Mouse (Mus musculus): ENCODE results near the gene Zfp329. TPM values are rescaled to one million over a fixed set of nuclear protein-coding genes. Genes with fewer than 3 reads are reported as not detected.

Gene Zfp329
- polyA plus RNA-seq, 1 experiment from 2014 or later = 32.1 TPM

Other genes starting within 250 kb of the Zfp329 start
- 0.01 TPM in 1 of 2 replicates, not detected in the other for gene Vmn2r53, start 210.1 kb downstream of the Zfp329 start, polyA plus RNA-seq (2015; fragmentation: Nextera tagmentation; extraction: Ambion mirVana)
- not detected in 2 replicates for gene Vmn2r54, start 178.5 kb downstream of the Zfp329 start, polyA plus RNA-seq (2015; fragmentation: Nextera tagmentation; extraction: Ambion mirVana)
- gene Vmn2r55, start 133.9 kb downstream of the Zfp329 start, polyA plus RNA-seq (2015; fragmentation: Nextera tagmentation; extraction: Ambion mirVana) = not detected in 2 replicates
- not detected in 2 replicates for gene Vmn2r56, start 83.9 kb downstream of the Zfp329 start, polyA plus RNA-seq (2015; fragmentation: Nextera tagmentation; extraction: Ambion mirVana)
- gene Zscan18, start 15.2 kb downstream of the Zfp329 start, polyA plus RNA-seq (2015; fragmentation: Nextera tagmentation; extraction: Ambion mirVana) = 27.9 and 30.9 TPM in 2 replicates
- gene Zfp110, start 15.9 kb upstream of the Zfp329 start, polyA plus RNA-seq (2015; fragmentation: Nextera tagmentation; extraction: Ambion mirVana) = 42.0 and 43.0 TPM in 2 replicates
- gene Zfp128, start 62.3 kb upstream of the Zfp329 start, polyA plus RNA-seq (2015; fragmentation: Nextera tagmentation; extraction: Ambion mirVana) = 9.0 and 10.2 TPM in 2 replicates
- 13.8 and 15.0 TPM in 2 replicates for gene Zscan22, start 79.0 kb upstream of the Zfp329 start, polyA plus RNA-seq (2015; fragmentation: Nextera tagmentation; extraction: Ambion mirVana)
- 660 and 678 TPM in 2 replicates for gene Rps5, start 103.4 kb upstream of the Zfp329 start, polyA plus RNA-seq (2015; fragmentation: Nextera tagmentation; extraction: Ambion mirVana)
- gene Rnf225, start 108.6 kb upstream of the Zfp329 start, polyA plus RNA-seq (2015; fragmentation: Nextera tagmentation; extraction: Ambion mirVana) = 0.65 and 0.67 TPM in 2 replicates
- 16.8 and 17.4 TPM in 2 replicates for gene Zfp324, start 147.0 kb upstream of the Zfp329 start, polyA plus RNA-seq (2015; fragmentation: Nextera tagmentation; extraction: Ambion mirVana)
- gene Zfp446, start 159.0 kb upstream of the Zfp329 start, polyA plus RNA-seq (2015; fragmentation: Nextera tagmentation; extraction: Ambion mirVana) = 11.8 and 13.0 TPM in 2 replicates
- gene Slc27a5, start 179.3 kb upstream of the Zfp329 start, polyA plus RNA-seq (2015; fragmentation: Nextera tagmentation; extraction: Ambion mirVana) = 0.21 and 0.75 TPM in 2 replicates
- gene Trim28, start 180.3 kb upstream of the Zfp329 start, polyA plus RNA-seq (2015; fragmentation: Nextera tagmentation; extraction: Ambion mirVana) = 230 and 237 TPM in 2 replicates
- 43.0 and 44.1 TPM in 2 replicates for gene Zbtb45, start 191.2 kb upstream of the Zfp329 start, polyA plus RNA-seq (2015; fragmentation: Nextera tagmentation; extraction: Ambion mirVana)
- gene Chmp2a, start 215.9 kb upstream of the Zfp329 start, polyA plus RNA-seq (2015; fragmentation: Nextera tagmentation; extraction: Ambion mirVana) = 170 and 175 TPM in 2 replicates
- 66.8 and 67.7 TPM in 2 replicates for gene Ube2m, start 219.4 kb upstream of the Zfp329 start, polyA plus RNA-seq (2015; fragmentation: Nextera tagmentation; extraction: Ambion mirVana)
- 6.7 and 10.6 TPM in 2 replicates for gene Mzf1, start 235.9 kb upstream of the Zfp329 start, polyA plus RNA-seq (2015; fragmentation: Nextera tagmentation; extraction: Ambion mirVana)

All from forebrain, embryonic 16.5 days (tissue).